Mouse (Mus musculus) neural tube, embryonic 13.5 days (tissue): ENCODE results near the gene Acbd5. TPM values are rescaled to one million over a fixed set of nuclear protein-coding genes. Genes with fewer than 3 reads are reported as not detected.
"Not testable (repeated sequence)": the region's sequence is repeated elsewhere in the genome, so short reads cannot be mapped to it uniquely, and the experiment has no call there.

Experiments used
- ATAC-seq: fragments of 200-750 bp; cut with Nextera tagmentation; 2 replicates; pipeline ENCODE4 v1.8.0; 2017; ENCODE audit warnings: low read depth, mild to moderate bottlenecking, moderate TSS enrichment, moderate library complexity
- H3K27ac ChIP-seq: fragments of 300-500 bp; sonication (generic); replicated peaks from 2 replicates; pipeline ENCODE4 v1.5.1; 2015; ENCODE audit warnings: moderate library complexity, mild to moderate bottlenecking, inconsistent platforms
- H3K27me3 ChIP-seq: fragments of 300-500 bp; sonication (generic); 2 replicates; pipeline ENCODE4 v1.6.1; 2015; ENCODE audit warnings: mild to moderate bottlenecking, inconsistent platforms
- H3K36me3 ChIP-seq: fragments of 300-500 bp; sonication (generic); 2 replicates; pipeline ENCODE4 v1.6.1; 2015; ENCODE audit warnings: mild to moderate bottlenecking, inconsistent platforms
- H3K4me1 ChIP-seq: fragments of 300-500 bp; sonication (generic); replicated peaks from 2 replicates; pipeline ENCODE4 v1.6.1; 2015; ENCODE audit warnings: inconsistent platforms
- H3K4me2 ChIP-seq: fragments of 300-500 bp; sonication (generic); 2 replicates; pipeline ENCODE4 v1.6.1; 2015; ENCODE audit warnings: inconsistent platforms, mild to moderate bottlenecking, moderate library complexity
- H3K4me3 ChIP-seq: fragments of 300-500 bp; sonication (generic); 2 replicates; pipeline ENCODE4 v1.5.1; 2015; ENCODE audit warnings: mild to moderate bottlenecking, inconsistent platforms
- H3K9ac ChIP-seq: fragments of 300-500 bp; sonication (generic); 2 replicates; pipeline ENCODE4 v1.6.1; 2015; ENCODE audit warnings: moderate library complexity, mild to moderate bottlenecking, inconsistent platforms
- H3K9me3 ChIP-seq: fragments of 300-500 bp; sonication (generic); 2 replicates; pipeline ENCODE4 v1.6.1; 2016; ENCODE audit warnings: inconsistent platforms
- WGBS: fragments of 180-500 bp; shearing (Covaris S2); methylation state at CpG from one replicate; pipeline ENCODE4 v1.1.7; 2015; 5-methylcytosine and 5-hydroxymethylcytosine counted together
- polyA plus RNA-seq: library from polyadenylated mRNA; unstranded; fragments of >200 nt; fragmentation: Nextera tagmentation; extraction: Ambion mirVana; gene quantifications from 2 replicates; pipeline ENCODE4 v1.2.1, GENCODE M21; 2015

Acbd5 gene
- polyA plus RNA-seq, 1 experiment from 2014 or later, result 78.0 TPM

GRCm38 (mm10) chr2:23039082-23040000, 28.6 kb upstream of the Acbd5 start:
- peak; percentile 89 for ATAC-seq
- WGBS, result under 1% methylated on average over 58 of the region's 59 CpGs

GRCm38 (mm10) chr2:23040001-23040646, 27.8 kb upstream of the Acbd5 start, which contains the start of gene Abi1:
TSS of gene Abi1 (minus strand) at chr2:23040241.
- no peaks in the 10 kb centered on the region for H3K9me3 ChIP-seq
- H3K27ac ChIP-seq, result peak within 1 kb of the TSS; percentile 98
- peak within 1 kb of the TSS; percentile 98 for H3K4me3 ChIP-seq
- WGBS, result 3% methylated on average over 24 of the region's 24 CpGs
- peak; percentile 97 for ATAC-seq
- peak within 1 kb of the TSS; percentile 96 for H3K9ac ChIP-seq
- H3K4me1 ChIP-seq, result peaks cover 30% of the 10 kb centered on the region
- H3K27me3 ChIP-seq, result no peaks in the 10 kb centered on the region
- H3K36me3 ChIP-seq, result no peaks in the 10 kb centered on the region
- peak within 1 kb of the TSS; percentile 64 for H3K4me2 ChIP-seq

More at GRCm38 (mm10) chr2:23039082-23040000, 28.6 kb upstream of the Acbd5 start:
- no peaks in the 10 kb centered on the region for H3K36me3 ChIP-seq
- H3K9me3 ChIP-seq, result no peaks in the 10 kb centered on the region
- peak overlapping the region; percentile 96 for H3K9ac ChIP-seq
- H3K4me2 ChIP-seq, result peak overlapping the region; percentile 64
- H3K27me3 ChIP-seq, result no peaks in the 10 kb centered on the region
- peaks cover 30% of the 10 kb centered on the region for H3K4me1 ChIP-seq
- H3K27ac ChIP-seq, result peak overlapping the region; percentile 98
- H3K4me3 ChIP-seq, result peak overlapping the region; percentile 98

- not testable (repeated sequence) for H3K27me3 ChIP-seq, H3K4me2 ChIP-seq, H3K9me3 ChIP-seq, H3K9ac ChIP-seq, H3K4me3 ChIP-seq, H3K36me3 ChIP-seq, H3K27ac ChIP-seq
- 83% methylated on average over 7 of the region's 7 CpGs for WGBS
- ATAC-seq, result peak; percentile 3; the same call in 1 of the 2 replicates
- peaks cover 26% of the 10 kb centered on the region for H3K4me1 ChIP-seq
Observed at GRCm38 (mm10) chr2:23040690-23041089, 27.3 kb upstream of the Acbd5 start.

GRCm38 (mm10) chr2:23041457-23041856, 26.5 kb upstream of the Acbd5 start:
- WGBS, result 87% methylated on average over 4 of the region's 4 CpGs
- Histone ChIP-seq H3K27ac (no peak overlapping the region), H3K36me3 (no peaks in the 10 kb centered on the region), H3K9me3 (no peaks in the 10 kb centered on the region), H3K4me1 (peaks cover 25% of the 10 kb centered on the region), H3K4me2 (no peak overlapping the region), H3K4me3 (no peak overlapping the region), H3K9ac (no peak overlapping the region), H3K27me3 (no peaks in the 10 kb centered on the region)
- ATAC-seq, result no peak

- no peak overlapping the region for H3K27ac ChIP-seq
- no peak overlapping the region for H3K4me3 ChIP-seq
- no peaks in the 10 kb centered on the region for H3K9me3 ChIP-seq
- no peak for ATAC-seq
- 98% methylated on average over 3 of the region's 3 CpGs for WGBS
- H3K4me1 ChIP-seq, result peaks cover 18% of the 10 kb centered on the region
- H3K27me3 ChIP-seq, result no peaks in the 10 kb centered on the region
- H3K4me2 ChIP-seq, result no peak overlapping the region
- no peak overlapping the region for H3K9ac ChIP-seq
- H3K36me3 ChIP-seq, result no peaks in the 10 kb centered on the region
Observed at GRCm38 (mm10) chr2:23042189-23042588, 25.8 kb upstream of the Acbd5 start.

- WGBS, result 40% methylated on average over 1 of the region's 1 CpGs
- no peaks in the 10 kb centered on the region for H3K36me3 ChIP-seq
- H3K27me3 ChIP-seq, result no peaks in the 10 kb centered on the region
- no peak overlapping the region for H3K27ac ChIP-seq
- no peak overlapping the region for H3K4me3 ChIP-seq
- no peak overlapping the region for H3K4me2 ChIP-seq
- no peaks in the 10 kb centered on the region for H3K4me1 ChIP-seq
- no peaks in the 10 kb centered on the region for H3K9me3 ChIP-seq
- H3K9ac ChIP-seq, result no peak overlapping the region
- no peak for ATAC-seq
Observed at GRCm38 (mm10) chr2:23045703-23046102, 22.3 kb upstream of the Acbd5 start.

- H3K9me3 ChIP-seq, result no peaks in the 10 kb centered on the region
- no peaks in the 10 kb centered on the region for H3K4me1 ChIP-seq
- H3K9ac ChIP-seq, result no peak overlapping the region
- no peaks in the 10 kb centered on the region for H3K27me3 ChIP-seq
- no peaks in the 10 kb centered on the region for H3K36me3 ChIP-seq
- no peak overlapping the region for H3K27ac ChIP-seq
- H3K4me2 ChIP-seq, result no peak overlapping the region
- H3K4me3 ChIP-seq, result no peak overlapping the region
- no peak for ATAC-seq
Observed at GRCm38 (mm10) chr2:23048006-23048405, 20.0 kb upstream of the Acbd5 start.

GRCm38 (mm10) chr2:23051890-23052289, 16.1 kb upstream of the Acbd5 start:
- no peaks in the 10 kb centered on the region for H3K27me3 ChIP-seq
- no peaks in the 10 kb centered on the region for H3K4me1 ChIP-seq
- 81% methylated on average over 2 of the region's 2 CpGs for WGBS
- ATAC-seq, result no peak
- H3K9ac ChIP-seq, result no peak overlapping the region
- H3K4me3 ChIP-seq, result no peak overlapping the region
- H3K4me2 ChIP-seq, result no peak overlapping the region
- H3K27ac ChIP-seq, result no peak overlapping the region
- no peaks in the 10 kb centered on the region for H3K36me3 ChIP-seq
- no peaks in the 10 kb centered on the region for H3K9me3 ChIP-seq

GRCm38 (mm10) chr2:23052523-23052922, 15.4 kb upstream of the Acbd5 start:
- no peaks in the 10 kb centered on the region for H3K36me3 ChIP-seq
- H3K4me1 ChIP-seq, result no peaks in the 10 kb centered on the region
- 81% methylated on average over 6 of the region's 6 CpGs for WGBS
- no peaks in the 10 kb centered on the region for H3K9me3 ChIP-seq
- no peak overlapping the region for H3K9ac ChIP-seq
- no peaks in the 10 kb centered on the region for H3K27me3 ChIP-seq
- no peak overlapping the region for H3K4me3 ChIP-seq
- no peak for ATAC-seq
- no peak overlapping the region for H3K27ac ChIP-seq
- no peak overlapping the region for H3K4me2 ChIP-seq

- H3K4me3 ChIP-seq, result peak overlapping the region; percentile 74
- no peaks in the 10 kb centered on the region for H3K27me3 ChIP-seq
- ATAC-seq, result peak; percentile 86
- H3K4me2 ChIP-seq, result peak overlapping the region; percentile 99
- WGBS, result under 1% methylated on average over 21 of the region's 21 CpGs
- 0 out of 2 replicates have a peak, but pooled peaks cover 5% of the 10 kb centered on the region for H3K36me3 ChIP-seq
- peaks cover 24% of the 10 kb centered on the region for H3K4me1 ChIP-seq
- peaks cover 2% of the 10 kb centered on the region; the same call in 1 of the 2 replicates for H3K9me3 ChIP-seq
- peak overlapping the region; percentile 91 for H3K9ac ChIP-seq
- peak overlapping the region; percentile 97 for H3K27ac ChIP-seq
Observed at GRCm38 (mm10) chr2:23068370-23068737, 387 bp downstream of the Acbd5 start.

- Histone ChIP-seq H3K36me3 (0 out of 2 replicates have a peak, but pooled peaks cover 5% of the 10 kb centered on the region), H3K9me3 (no peaks in the 10 kb centered on the region), H3K27ac (peak overlapping the region; percentile 97), H3K4me3 (peak overlapping the region; percentile 74), H3K27me3 (no peaks in the 10 kb centered on the region), H3K4me1 (peaks cover 24% of the 10 kb centered on the region), H3K4me2 (peak overlapping the region; percentile 99), H3K9ac (peak overlapping the region; percentile 91)
- ATAC-seq, result peak; percentile 92
- WGBS, result under 1% methylated on average over 50 of the region's 50 CpGs
Observed at GRCm38 (mm10) chr2:23068894-23069744, 1.2 kb downstream of the Acbd5 start.
